Mouse (Mus musculus): ENCODE measurements at regions not wholly inside any gene's neighbourhood (a gene's known extent, or its start where the extent isn't known, plus 50 kb on each side); places are given as distances from the start of the nearest gene placed in this dataset.

DNA sequence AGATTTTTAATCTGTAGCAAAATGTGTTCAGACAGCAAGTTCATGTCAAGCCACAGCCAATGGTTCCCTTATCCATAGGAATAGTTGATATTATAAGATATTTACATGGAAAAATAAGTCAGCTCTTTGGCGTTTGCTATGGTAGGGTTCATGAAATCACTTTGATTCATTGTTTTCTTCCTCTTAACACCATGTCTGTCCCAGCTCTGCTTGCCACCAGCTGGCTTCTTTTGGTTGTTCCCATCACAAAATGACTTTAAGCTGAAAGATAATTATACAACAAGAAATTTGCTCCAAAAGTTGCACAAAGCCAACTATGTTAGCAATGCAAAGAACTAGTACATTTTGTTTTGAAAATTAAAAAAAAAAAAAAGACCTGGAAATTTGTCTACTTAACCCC is 99.9 kb upstream of the Tcf21 start:
- no peak for ATAC-seq (ENCODE audit: low TSS enrichment)

DNA sequence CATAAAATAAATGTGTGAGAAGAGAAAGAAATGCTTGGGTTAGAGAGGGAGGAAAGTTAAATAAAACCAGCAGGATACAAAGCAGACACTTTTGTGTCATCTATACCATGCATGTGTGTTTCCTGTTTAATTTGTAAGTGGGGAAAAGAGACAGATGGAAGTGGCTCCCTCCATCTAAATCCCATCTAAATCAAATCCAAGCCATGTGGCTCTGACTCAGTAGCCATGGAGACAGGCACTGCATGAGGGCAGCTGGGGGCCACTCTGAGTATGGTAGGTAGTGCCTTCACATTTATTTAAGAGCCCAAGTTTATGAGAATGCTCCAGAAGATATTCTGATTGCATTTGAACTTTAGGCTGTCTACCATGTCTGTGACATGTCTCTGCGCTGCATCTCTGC is 97.8 kb upstream of the Tcf21 start:
- ATAC-seq (ENCODE audit: low TSS enrichment): no peak

DNA sequence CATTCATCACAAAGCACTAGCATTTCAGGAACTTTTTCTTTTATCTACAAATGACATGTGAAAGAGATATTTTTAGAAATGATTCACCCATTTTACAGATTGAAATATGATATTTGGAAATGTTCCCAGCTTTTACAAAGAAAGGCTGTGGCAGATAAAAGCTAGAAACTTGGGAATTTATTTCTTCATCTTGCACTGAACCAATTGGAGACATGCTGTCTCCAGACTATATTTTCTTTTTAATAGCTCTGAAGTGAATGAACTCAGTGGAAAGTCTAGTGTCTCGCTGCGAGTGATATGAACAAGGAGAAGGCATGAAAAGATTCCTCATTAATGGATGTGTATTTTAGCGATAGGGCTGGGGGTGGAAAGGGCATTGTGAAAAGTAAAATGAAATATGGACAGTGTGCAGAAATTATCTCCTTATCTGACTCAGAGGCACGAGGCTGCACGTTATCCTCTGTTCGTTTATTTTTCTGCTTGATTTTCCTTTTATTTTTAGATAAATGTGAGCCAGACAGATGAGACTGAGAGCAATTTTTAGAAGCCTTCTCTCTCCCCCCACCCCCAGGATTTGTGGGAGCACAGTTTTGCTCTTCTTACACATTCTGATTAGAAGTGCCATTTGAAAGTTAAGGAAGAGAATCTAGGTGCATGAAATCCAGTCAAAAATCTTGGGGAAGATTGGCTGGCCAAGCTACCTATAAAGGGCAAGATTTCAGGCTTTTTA is 96.0 kb upstream of the Tcf21 start:
- ATAC-seq (ENCODE audit: low TSS enrichment): peak; percentile 59; the same call in 1 of the 2 replicates

DNA sequence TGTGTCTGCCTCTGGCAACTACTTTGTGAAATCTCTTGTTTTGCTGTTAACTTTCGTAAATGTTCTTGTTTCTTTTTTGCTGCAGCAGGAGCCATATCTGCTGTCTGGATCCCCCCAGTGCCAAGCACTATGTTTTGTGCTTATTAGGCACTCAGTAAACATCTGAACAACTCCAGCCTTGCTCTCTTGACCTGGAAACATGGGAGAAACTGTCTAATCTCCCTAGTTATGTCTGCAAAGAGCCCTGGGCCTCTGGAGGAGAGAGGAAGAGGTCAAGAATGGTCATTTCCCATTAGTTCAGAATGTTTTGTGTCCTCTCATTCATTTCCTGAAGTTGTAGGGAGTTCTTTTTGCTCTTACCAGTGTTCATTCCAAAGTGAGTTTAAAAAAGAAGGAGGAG is 93.1 kb upstream of the Tcf21 start:
- no peak for ATAC-seq (ENCODE audit: low TSS enrichment)

DNA sequence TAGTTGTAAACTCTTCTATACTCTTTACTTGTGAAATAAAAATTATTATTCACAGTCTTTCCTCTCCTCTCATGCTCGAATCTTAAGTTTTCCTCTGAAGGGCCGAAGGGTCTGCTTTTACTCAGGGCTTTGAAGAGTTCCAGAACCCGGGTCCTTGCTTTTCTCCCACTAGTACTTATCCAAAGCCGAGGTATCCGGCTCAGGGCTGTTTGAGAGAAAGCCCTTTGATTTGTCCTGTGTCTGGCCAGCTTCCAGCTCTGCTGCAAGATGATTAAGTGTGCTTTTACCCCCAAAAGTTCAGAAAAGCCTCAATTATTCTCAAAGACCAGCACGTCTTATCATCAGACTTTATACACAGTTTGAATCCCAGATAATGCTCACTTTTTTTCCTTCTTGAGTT is 88.7 kb upstream of the Tcf21 start:
- no peak for ATAC-seq (ENCODE audit: low TSS enrichment)

DNA sequence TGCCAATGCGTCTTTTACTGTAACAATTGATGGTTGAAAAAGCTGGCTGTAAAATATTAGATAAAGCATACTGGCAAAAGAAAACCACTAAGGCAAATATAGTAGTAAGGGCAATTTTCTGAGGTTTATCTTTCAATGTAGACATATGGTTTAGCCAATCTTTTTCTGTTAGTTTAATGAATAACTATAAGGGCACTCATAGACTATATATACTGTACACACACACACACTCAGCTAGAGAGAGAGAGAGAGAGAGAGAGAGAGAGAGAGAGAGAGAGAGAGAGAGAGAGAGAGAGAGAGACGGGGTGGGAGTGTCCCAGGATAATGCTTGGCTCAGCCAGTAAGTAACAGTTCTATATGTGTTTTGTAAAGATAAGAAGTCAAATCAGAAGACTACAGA is 85.3 kb upstream of the Tcf21 start:
- no peak for ATAC-seq (ENCODE audit: low TSS enrichment)

DNA sequence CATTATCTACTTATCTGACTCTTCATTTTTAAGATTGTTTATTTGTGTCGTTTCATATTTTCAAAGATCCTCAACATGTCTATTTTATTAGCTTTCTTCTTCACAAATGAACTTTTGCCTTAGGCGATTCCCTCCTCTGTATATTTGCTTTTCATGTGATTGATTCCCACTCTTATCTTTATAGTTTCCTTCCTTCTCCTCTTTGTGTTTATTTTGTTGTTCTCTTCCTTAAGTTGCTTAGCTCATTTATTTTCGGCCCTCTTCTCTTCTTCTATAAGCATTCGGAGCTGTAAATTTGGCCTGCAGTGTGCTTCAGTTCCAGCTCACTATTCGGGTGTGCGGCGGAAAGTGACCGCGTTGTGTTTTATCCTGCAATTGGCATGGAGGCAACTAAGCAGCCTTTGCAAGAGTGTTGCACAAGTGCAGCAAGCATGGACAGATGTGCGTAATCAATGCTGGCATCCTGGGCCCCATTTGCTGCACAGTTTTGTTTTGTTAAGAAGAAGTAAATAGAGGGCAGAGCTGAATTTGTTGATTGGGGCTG is 73.5 kb upstream of the Tcf21 start:
- no peak for ATAC-seq (ENCODE audit: low TSS enrichment)

DNA sequence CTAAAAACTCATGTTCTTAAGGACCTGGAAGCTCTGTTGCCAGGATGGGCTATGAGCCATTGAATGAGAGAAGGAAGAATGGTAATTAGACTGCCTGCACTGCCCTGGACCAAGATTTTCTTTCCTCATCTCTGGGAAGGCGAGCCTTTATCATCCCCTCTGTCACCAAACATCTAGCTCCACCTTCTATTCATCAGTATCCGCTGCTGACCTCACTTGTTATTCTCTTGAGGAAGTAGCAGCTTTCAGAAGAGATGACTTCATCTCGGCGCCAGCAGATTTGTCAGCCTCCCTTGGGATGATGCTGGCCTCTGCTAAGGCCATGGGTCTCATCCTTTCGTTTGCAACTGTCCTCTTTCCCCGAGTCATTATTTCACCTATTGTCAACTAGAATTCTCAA is 67.5 kb upstream of the Tcf21 start:
- ATAC-seq (ENCODE audit: low TSS enrichment): no peak

DNA sequence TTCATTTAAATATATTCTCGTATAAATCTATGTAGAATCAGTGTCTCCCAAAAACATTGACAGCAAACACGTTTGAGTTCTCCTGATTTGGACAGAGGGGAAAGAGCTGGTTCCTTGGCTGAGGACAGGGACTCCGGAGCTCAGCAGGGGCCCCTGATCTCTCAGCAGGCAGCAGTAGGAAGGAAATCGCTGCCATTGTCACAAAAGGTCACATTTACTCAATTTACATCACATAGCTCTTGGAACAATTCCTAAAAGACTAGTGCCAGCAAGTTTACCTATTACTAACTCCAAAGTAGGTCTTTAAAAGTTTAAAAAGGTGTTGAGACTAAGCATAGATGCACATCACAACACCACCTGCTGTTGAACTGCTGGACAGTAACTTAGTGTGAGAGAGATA is 59.7 kb upstream of the Tcf21 start:
- no peak for ATAC-seq (ENCODE audit: low TSS enrichment)

DNA sequence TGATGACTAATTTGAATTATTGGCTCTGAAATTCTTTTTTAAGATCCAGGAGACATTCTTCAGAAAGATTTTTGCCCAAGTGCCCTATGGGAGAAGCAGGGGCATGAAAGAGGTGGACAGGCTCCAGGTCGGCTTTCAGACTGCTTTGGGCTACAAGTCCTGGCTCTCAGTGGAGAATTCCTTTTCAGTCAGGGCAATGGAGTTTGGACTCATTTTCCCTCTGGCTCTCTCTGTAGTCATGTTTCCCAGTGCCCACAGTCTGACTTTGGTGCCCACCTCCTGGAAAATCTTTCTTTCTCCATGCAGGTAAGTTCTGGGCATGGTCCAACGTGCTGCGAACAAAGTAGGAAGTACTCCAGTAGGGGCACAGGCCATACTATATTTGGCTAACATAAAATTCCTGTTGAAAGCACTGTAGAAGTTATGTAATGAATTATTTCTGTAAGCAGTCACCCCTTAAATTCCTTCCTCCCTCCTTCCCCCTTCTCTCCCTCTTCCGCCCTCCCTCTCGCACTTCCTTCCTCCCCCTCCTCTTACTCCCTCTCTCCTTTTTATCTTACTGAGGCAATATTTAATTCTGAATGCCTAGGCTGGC is 57.7 kb upstream of the Tcf21 start:
- ATAC-seq (ENCODE audit: low TSS enrichment): no peak

DNA sequence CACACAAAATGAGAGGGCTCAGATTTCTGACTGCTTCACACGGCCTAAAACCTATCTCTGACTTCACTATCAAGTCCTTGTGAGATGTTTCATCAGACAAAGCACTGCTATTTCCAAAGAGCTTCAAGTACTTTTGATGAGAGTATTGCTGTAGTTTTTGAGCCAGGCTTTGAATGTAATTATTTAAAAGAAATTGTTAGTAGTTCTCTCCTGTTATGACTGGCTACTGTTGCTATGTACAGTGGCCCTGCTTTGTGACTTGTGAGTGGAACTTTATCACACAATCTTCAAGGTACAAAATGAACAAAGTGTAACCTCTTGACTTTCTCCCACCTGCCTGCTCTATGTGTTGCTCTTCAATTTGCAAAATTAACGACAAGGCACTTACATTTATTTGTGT is 57.1 kb upstream of the Tcf21 start:
- no peak for ATAC-seq (ENCODE audit: low TSS enrichment)

DNA sequence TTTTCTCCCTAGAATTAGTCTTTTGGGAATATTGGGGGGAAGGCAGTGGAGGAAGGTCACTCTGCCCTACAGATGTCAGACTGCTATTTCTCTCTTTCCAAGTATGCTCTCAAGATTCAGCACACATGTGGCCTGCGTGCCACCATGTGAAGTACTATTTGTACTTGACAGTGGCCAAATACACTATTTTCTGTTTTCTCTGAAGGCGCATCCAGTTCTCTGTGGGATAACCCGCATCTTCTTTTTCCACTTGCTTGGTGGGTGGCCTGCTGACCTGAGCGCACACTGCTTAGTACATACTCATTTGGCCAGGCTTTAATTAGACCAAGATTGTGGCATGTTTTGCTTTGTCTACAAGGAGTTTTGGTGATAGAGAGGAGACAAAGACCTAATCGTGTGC is 55.7 kb upstream of the Tcf21 start:
- ATAC-seq (ENCODE audit: low TSS enrichment): no peak

DNA sequence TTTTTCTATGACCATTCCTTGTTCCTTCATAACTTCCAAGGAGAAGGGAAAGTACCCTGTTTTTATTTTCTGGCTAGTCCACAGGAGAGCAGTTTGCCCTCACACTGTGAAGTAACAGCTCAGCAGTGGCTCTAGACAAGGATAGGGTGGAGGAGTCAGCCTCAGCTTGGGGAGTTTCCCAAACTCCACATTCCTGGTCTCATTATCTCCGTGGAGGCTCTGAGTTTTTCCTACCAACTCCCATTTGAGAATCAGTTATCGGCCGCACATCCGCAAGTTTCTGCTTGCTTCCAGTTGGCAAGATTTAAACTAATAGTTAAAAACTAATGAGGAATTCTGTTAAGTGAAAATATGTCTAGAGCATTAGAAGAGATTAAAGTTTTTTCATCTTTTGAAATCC is 55.2 kb upstream of the Tcf21 start:
- no peak for ATAC-seq (ENCODE audit: low TSS enrichment)

Measured in frontal cortex, adult (tissue).